Mouse (Mus musculus) mouse embryonic stem cell (cell line): ENCODE measurements around the gene Vmn2r94.

ENCODE experiments used
- in situ Hi-C, 2 experiments: fragments of 300-500 bp; cut with MboI; formaldehyde crosslinking; loops; 1 replicate in 1 of 2; 3 replicates in 1 of 2; pipeline ENCODE4 v1.14.3; 2019 to 2020; ENCODE audit warnings: low sequenced_read_pairs in 2 of 2, low pct_unique_long_range_greater_than_20kb in 1 of 2, mixed read lengths in 1 of 2; ENCODE audit not compliant: unreplicated experiment in 1 of 2

Vmn2r94 gene

GRCm38 (mm10) chr17:18277656-18278055, at the start of gene Vmn2r94:
TSS of gene Vmn2r94 (minus strand) at chr17:18277756.
- in situ Hi-C loops = no loop called here

- in situ Hi-C loops = no loop called here
Observed at GRCm38 (mm10) chr17:18323031-18323430, 45.5 kb upstream of the Vmn2r94 start.

GRCm38 (mm10) chr17:18297799-18298198, 20.2 kb upstream of the Vmn2r94 start, which contains the start of gene Vmn2r93:
TSS of gene Vmn2r93 (plus strand) at chr17:18298099.
- in situ Hi-C loops = no loop called here

- in situ Hi-C loops = no loop called here
Observed at GRCm38 (mm10) chr17:18236931-18237330, 40.6 kb downstream of the Vmn2r94 start.

GRCm38 (mm10) chr17:18231996-18232395, 45.6 kb downstream of the Vmn2r94 start:
- in situ Hi-C loops = no loop called here

- in situ Hi-C loops = no loop called here
Observed at GRCm38 (mm10) chr17:18221300-18221699, 56.3 kb downstream of the Vmn2r94 start.
